Mouse (Mus musculus): ENCODE measurements around the gene Slc12a7.

Gene Slc12a7

GRCm38 (mm10) chr13:73764256-73764775 is 31.4 kb downstream of the Slc12a7 start:
- WGBS = 38% methylated on average over 11 of the region's 11 CpGs

GRCm38 (mm10) chr13:73765393-73765792 is 32.5 kb downstream of the Slc12a7 start:
- WGBS = 85% methylated on average over 4 of the region's 4 CpGs

- WGBS = 88% methylated on average over 8 of the region's 8 CpGs
Observed at GRCm38 (mm10) chr13:73767224-73767623, 34.3 kb downstream of the Slc12a7 start.

GRCm38 (mm10) chr13:73767754-73768153 is 34.9 kb downstream of the Slc12a7 start:
- WGBS = 95% methylated on average over 5 of the region's 5 CpGs

- 83% methylated on average over 3 of the region's 3 CpGs for WGBS
Observed at GRCm38 (mm10) chr13:73768311-73768710, 35.4 kb downstream of the Slc12a7 start.

- WGBS = 87% methylated on average over 4 of the region's 4 CpGs
Observed at GRCm38 (mm10) chr13:73769916-73770682, 37.2 kb downstream of the Slc12a7 start.

GRCm38 (mm10) chr13:73771131-73771530 is 38.2 kb downstream of the Slc12a7 start:
- 76% methylated on average over 3 of the region's 3 CpGs for WGBS

- 72% methylated on average over 2 of the region's 2 CpGs for WGBS
Observed at GRCm38 (mm10) chr13:73772655-73773054, 39.8 kb downstream of the Slc12a7 start.

GRCm38 (mm10) chr13:73773519-73774205 is 40.8 kb downstream of the Slc12a7 start:
- 45% methylated on average over 4 of the region's 4 CpGs for WGBS

GRCm38 (mm10) chr13:73775786-73776185 is 42.9 kb downstream of the Slc12a7 start:
- WGBS = 91% methylated on average over 4 of the region's 4 CpGs

GRCm38 (mm10) chr13:73777578-73777977 is 44.7 kb downstream of the Slc12a7 start:
- 93% methylated on average over 3 of the region's 3 CpGs for WGBS

GRCm38 (mm10) chr13:73782486-73782885 is 49.6 kb downstream of the Slc12a7 start:
- WGBS = 70% methylated on average over 5 of the region's 5 CpGs

- WGBS = 93% methylated on average over 4 of the region's 4 CpGs
Observed at GRCm38 (mm10) chr13:73792176-73792575, 59.3 kb downstream of the Slc12a7 start.

GRCm38 (mm10) chr13:73793171-73793570 is 60.3 kb downstream of the Slc12a7 start:
- WGBS = 91% methylated on average over 5 of the region's 5 CpGs

- WGBS = 65% methylated on average over 5 of the region's 5 CpGs
Observed at GRCm38 (mm10) chr13:73799110-73799509, 66.2 kb downstream of the Slc12a7 start.

GRCm38 (mm10) chr13:73803450-73804178 is 70.7 kb downstream of the Slc12a7 start:
- WGBS = 88% methylated on average over 8 of the region's 8 CpGs

GRCm38 (mm10) chr13:73804914-73805313 is 72.0 kb downstream of the Slc12a7 start:
- 95% methylated on average over 5 of the region's 5 CpGs for WGBS

GRCm38 (mm10) chr13:73812936-73813335 is 80.0 kb downstream of the Slc12a7 start:
- WGBS = 98% methylated on average over 3 of the region's 3 CpGs

GRCm38 (mm10) chr13:73814181-73814580 is 81.3 kb downstream of the Slc12a7 start:
- 92% methylated on average over 7 of the region's 7 CpGs for WGBS

GRCm38 (mm10) chr13:73816338-73816737 is 83.4 kb downstream of the Slc12a7 start:
- 93% methylated on average over 6 of the region's 6 CpGs for WGBS

- WGBS = 85% methylated on average over 3 of the region's 3 CpGs
Observed at GRCm38 (mm10) chr13:73818921-73819320, 86.0 kb downstream of the Slc12a7 start.

- WGBS = 95% methylated on average over 7 of the region's 7 CpGs
Observed at GRCm38 (mm10) chr13:73821251-73821650, 88.4 kb downstream of the Slc12a7 start.
